Mouse (Mus musculus) layer of hippocampus, adult 6 months (tissue): ENCODE measurements around the gene B2m. TPM values are rescaled to one million over a fixed set of nuclear protein-coding genes. Genes with fewer than 3 reads are reported as not detected.

Experiments
- long read RNA-seq, 2 experiments: library from polyadenylated mRNA; unstranded; transcript quantifications; one replicate each; pipeline ENCODE4 v2.0.0; 2019 to 2020
- polyA plus RNA-seq: library from polyadenylated mRNA; unstranded; fragments of <200 nt; fragmentation: Nextera tagmentation; gene quantifications from 2 replicates; pipeline ENCODE4 v1.2.3, GENCODE M21; 2021

Gene B2m
- 318 and 456 TPM in 2 replicates for polyA plus RNA-seq
- long read RNA-seq, experiment 1, transcript B2m-201 (4 exons, 860 nt) = major isoform, 216 of 224 reads
- long read RNA-seq, experiment 1, partial matches to known transcripts = 7 of 224 reads
- long read RNA-seq, experiment 1, other reads (novel, unspliced or antisense) = 1 of 224 reads
- long read RNA-seq, experiment 2, transcript B2m-201 (4 exons, 860 nt) = major isoform, 40 of 42 reads
- long read RNA-seq, experiment 2, partial matches to known transcripts = 0 of 42 reads
- long read RNA-seq, experiment 2, other reads (novel, unspliced or antisense) = 2 of 42 reads

GRCm38 (mm10) chr2:122147508-122148241, at the start of gene B2m:
TSS of gene B2m (plus strand) at chr2:122147686.

GRCm38 (mm10) chr2:122117961-122118958, 29.2 kb upstream of the B2m start, which contains the start of gene Spg11:
TSS of gene Spg11 (minus strand) at chr2:122118386.

GRCm38 (mm10) chr2:122160680-122161079, 13.2 kb downstream of the B2m start, which contains the start of gene Trim69:
TSS of gene Trim69 (plus strand) at chr2:122160700.

GRCm38 (mm10) chr2:122186106-122186505, 38.6 kb downstream of the B2m start, which contains the start of the genes Patl2 and Terb2:
TSS of gene Patl2 (minus strand) at chr2:122186189.
TSS of gene Terb2 (plus strand) at chr2:122186272.

Other genes starting within 250 kb of the B2m start
- gene Ctdspl2, start 191.7 kb upstream of the B2m start, polyA plus RNA-seq = 15.5 and 21.4 TPM in 2 replicates
- gene Mageb3, start 191.6 kb upstream of the B2m start, polyA plus RNA-seq = not detected in 2 replicates
- gene Eif3j1, start 119.1 kb upstream of the B2m start, polyA plus RNA-seq = 23.1 and 26.8 TPM in 2 replicates
- gene Spg11, start 29.3 kb upstream of the B2m start, polyA plus RNA-seq = 2.6 and 2.8 TPM in 2 replicates
- not detected in 2 replicates for gene Trim69, start 13.0 kb downstream of the B2m start, polyA plus RNA-seq
- not detected in 2 replicates for gene Patl2, start 38.5 kb downstream of the B2m start, polyA plus RNA-seq
- gene Terb2, start 38.6 kb downstream of the B2m start, polyA plus RNA-seq = not detected in 2 replicates
- gene Sord, start 87.1 kb downstream of the B2m start, polyA plus RNA-seq = 15.1 and 17.6 TPM in 2 replicates
- 0.11 and 0.13 TPM in 2 replicates for gene Duox2, start 150.8 kb downstream of the B2m start, polyA plus RNA-seq
- gene Duoxa2, start 151.2 kb downstream of the B2m start, polyA plus RNA-seq = not detected in 2 replicates
- gene Duoxa1, start 166.0 kb downstream of the B2m start, polyA plus RNA-seq = 0.14 and 0.20 TPM in 2 replicates
- gene Duox1, start 168.0 kb downstream of the B2m start, polyA plus RNA-seq = not detected in 2 replicates
- 3.4 and 3.9 TPM in 2 replicates for gene Shf, start 221.5 kb downstream of the B2m start, polyA plus RNA-seq